Mouse (Mus musculus) MEL (cell line): ENCODE data around the gene Prr30. TPM values are rescaled to one million over a fixed set of nuclear protein-coding genes. Genes with fewer than 3 reads are reported as not detected.

Experiments used
- DNase-seq: peaks from one replicate; pipeline ENCODE4 v3.0.0; 2011; ENCODE audit warnings: low read depth, low spot score
- H3K27ac ChIP-seq: 2 replicates; pipeline ENCODE4 v1.5.1; 2012; ENCODE audit warnings: low read depth, mild to moderate bottlenecking, control low read depth, low read length, moderate library complexity; ENCODE audit not compliant: control insufficient read depth
- H3K27me3 ChIP-seq, 2 experiments: fragments of 150-350 bp in 1 of 2; sonication (generic) in 1 of 2; 2 replicates each; pipeline ENCODE4 v1.6.1; 2012; ENCODE audit warnings: low read length in 2 of 2, mild to moderate bottlenecking in 2 of 2, improper control_type of control experiment in 1 of 2, moderate library complexity in 1 of 2; ENCODE audit not compliant: insufficient read depth in 2 of 2, control insufficient read depth in 1 of 2
- H3K36me3 ChIP-seq, 2 experiments: 2 replicates each; pipeline ENCODE4 v1.6.1; 2012 to 2014; ENCODE audit warnings: low read length in 2 of 2, improper control_type of control experiment in 1 of 2, inconsistent platforms in 1 of 2, mild to moderate bottlenecking in 1 of 2; ENCODE audit not compliant: insufficient read depth in 2 of 2, control insufficient read depth in 1 of 2
- H3K4me1 ChIP-seq, 2 experiments: fragments of 150-350 bp in 1 of 2; sonication (generic) in 1 of 2; 2 replicates each; pipeline ENCODE4 v1.6.1; 2012; ENCODE audit warnings: low read length in 2 of 2, improper control_type of control experiment in 1 of 2, mild to moderate bottlenecking in 1 of 2; ENCODE audit not compliant: insufficient read depth in 2 of 2, control insufficient read depth in 1 of 2
- H3K4me3 ChIP-seq, 2 experiments: fragments of 150-350 bp in 1 of 2; sonication (generic) in 1 of 2; 2 replicates each; pipeline ENCODE4 v1.5.1; 2012; ENCODE audit warnings: low read depth in 2 of 2, low read length in 2 of 2, mild to moderate bottlenecking in 2 of 2, moderate library complexity in 2 of 2, control low read depth in 1 of 2, improper control_type of control experiment in 1 of 2; ENCODE audit not compliant: control insufficient read depth in 1 of 2, insufficient read depth in 1 of 2
- H3K79me2 ChIP-seq: 2 replicates; pipeline ENCODE4 v1.6.1; 2012; ENCODE audit warnings: mild to moderate bottlenecking, low read length, moderate library complexity; ENCODE audit not compliant: control insufficient read depth, poor library complexity, insufficient read depth
- H3K9ac ChIP-seq: 2 replicates; pipeline ENCODE4 v1.6.1; 2012; ENCODE audit warnings: low read depth, mild to moderate bottlenecking, control low read depth, low read length, moderate library complexity; ENCODE audit not compliant: control insufficient read depth, poor library complexity, severe bottlenecking
- H3K9me3 ChIP-seq: fragments of 150-350 bp; sonication (generic); replicated peaks from 2 replicates; pipeline ENCODE4 v1.6.1; 2012; ENCODE audit warnings: mild to moderate bottlenecking, low read length, improper control_type of control experiment, moderate library complexity; ENCODE audit not compliant: insufficient read depth
- CHD1 ChIP-seq: IDR thresholded peaks from 2 replicates; pipeline ENCODE4 v1.6.1; 2012; ENCODE audit warnings: low read depth, mild to moderate bottlenecking, inconsistent platforms, low read length, improper control_type of control experiment
- CHD2 ChIP-seq: IDR thresholded peaks from 2 replicates; pipeline ENCODE4 v1.6.1; 2011; ENCODE audit warnings: low read length, improper control_type of control experiment
- E2F4 ChIP-seq: IDR thresholded peaks from 2 replicates; pipeline ENCODE4 v1.6.1; 2011; ENCODE audit warnings: low read depth, low read length, improper control_type of control experiment, borderline replicate concordance
- ELF1 ChIP-seq: IDR thresholded peaks from 2 replicates; pipeline ENCODE4 v1.6.1; 2014; ENCODE audit warnings: low read depth, mild to moderate bottlenecking, inconsistent platforms, low read length, improper control_type of control experiment, moderate library complexity
- EP300 ChIP-seq, 2 experiments: IDR thresholded peaks; 2 replicates each; pipeline ENCODE4 v1.6.1; 2011; ENCODE audit warnings: improper control_type of control experiment in 2 of 2, low read length in 2 of 2, low read depth in 1 of 2, mild to moderate bottlenecking in 1 of 2
- GABPA ChIP-seq: IDR thresholded peaks from 2 replicates; pipeline ENCODE4 v1.6.1; 2012; ENCODE audit warnings: low read depth, mild to moderate bottlenecking, inconsistent platforms, low read length, improper control_type of control experiment, moderate library complexity
- HCFC1 ChIP-seq: IDR thresholded peaks from 2 replicates; pipeline ENCODE4 v1.6.1; 2012; ENCODE audit warnings: low read depth, mild to moderate bottlenecking, inconsistent platforms, low read length, improper control_type of control experiment, moderate library complexity
- MAX ChIP-seq: IDR thresholded peaks from 2 replicates; pipeline ENCODE4 v1.6.1; 2011; ENCODE audit warnings: low read length, improper control_type of control experiment
- MEF2A ChIP-seq: IDR thresholded peaks from 2 replicates; pipeline ENCODE4 v1.6.1; 2014; ENCODE audit warnings: low read depth, mild to moderate bottlenecking, inconsistent platforms, low read length, improper control_type of control experiment; ENCODE audit not compliant: poor library complexity, insufficient replicate concordance, severe bottlenecking; ENCODE audit errors: extremely low read depth
- MXI1 ChIP-seq: IDR thresholded peaks from 2 replicates; pipeline ENCODE4 v1.6.1; 2011; ENCODE audit warnings: mild to moderate bottlenecking, low read depth, low read length, improper control_type of control experiment
- MYB ChIP-seq: IDR thresholded peaks from 2 replicates; pipeline ENCODE4 v1.6.1; 2011; ENCODE audit warnings: mild to moderate bottlenecking, low read depth, low read length, improper control_type of control experiment
- MYC ChIP-seq: IDR thresholded peaks from 2 replicates; pipeline ENCODE4 v1.6.1; 2011; ENCODE audit warnings: low read depth, mild to moderate bottlenecking, low read length, improper control_type of control experiment, moderate library complexity
- NELFE ChIP-seq: IDR thresholded peaks from 2 replicates; pipeline ENCODE4 v1.6.1; 2011; ENCODE audit warnings: low read depth, low read length, improper control_type of control experiment
- NRF1 ChIP-seq: IDR thresholded peaks from 2 replicates; pipeline ENCODE4 v1.6.1; 2014; ENCODE audit warnings: low read depth, mild to moderate bottlenecking, inconsistent platforms, low read length, improper control_type of control experiment, moderate library complexity; ENCODE audit not compliant: poor library complexity, insufficient read depth, severe bottlenecking
- POLR2AphosphoS2 ChIP-seq: IDR thresholded peaks from 2 replicates; pipeline ENCODE4 v1.6.1; 2011; ENCODE audit warnings: low read length, improper control_type of control experiment
- RAD21 ChIP-seq: IDR thresholded peaks from 2 replicates; pipeline ENCODE4 v1.6.1; 2011; ENCODE audit warnings: mild to moderate bottlenecking, low read depth, low read length, improper control_type of control experiment
- TCF12 ChIP-seq: IDR thresholded peaks from 2 replicates; pipeline ENCODE4 v1.6.1; 2014; ENCODE audit warnings: low read depth, mild to moderate bottlenecking, inconsistent platforms, low read length, improper control_type of control experiment, moderate library complexity
- UBTF ChIP-seq: IDR thresholded peaks from 2 replicates; pipeline ENCODE4 v1.6.1; 2012; ENCODE audit warnings: low read depth, mild to moderate bottlenecking, inconsistent platforms, low read length, improper control_type of control experiment, moderate library complexity, borderline replicate concordance; ENCODE audit not compliant: insufficient read depth
- USF1 ChIP-seq: IDR thresholded peaks from 2 replicates; pipeline ENCODE4 v1.6.1; 2014; ENCODE audit warnings: low read depth, mild to moderate bottlenecking, inconsistent platforms, low read length, improper control_type of control experiment, moderate library complexity
- polyA plus RNA-seq, 2 experiments: library from polyadenylated mRNA; stranded (reverse) in 1 of 2; unstranded in 1 of 2; fragments of >175 nt in 1 of 2; fragments of >200 nt in 1 of 2; gene quantifications; 2 replicates each; pipeline versions ENCODE4 v1.2.1 to v1.2.4; 2012; ENCODE audit warnings: low replicate concordance in 2 of 2, low read depth in 1 of 2; ENCODE audit not compliant: insufficient read length in 2 of 2, insufficient read depth in 1 of 2, missing spikeins in 1 of 2
- total RNA-seq: library from RNA; depleted of rRNA; stranded (reverse); fragments of 300-350 nt; gene quantifications from 2 replicates; pipeline ENCODE4 v1.2.3, GENCODE M21; 2012

The Prr30 gene
- total and polyA plus RNA-seq, 3 experiments: not detected

GRCm38 (mm10) chr14:101222319-101222718 lies 22.2 kb upstream of the Prr30 start:
- Histone ChIP-seq H3K79me2 (no peaks in the 10 kb centered on the region), H3K9ac (no peak overlapping the region), H3K9me3 (no peaks in the 10 kb centered on the region), H3K4me1 (no peaks in the 10 kb centered on the region), H3K27me3 (no peaks in the 10 kb centered on the region), H3K36me3 (no peaks in the 10 kb centered on the region), H3K4me3 (no peak overlapping the region), H3K27ac (no peak overlapping the region)
- DNase-seq: no peak
- TF ChIP-seq USF1 (no peak), MAX (no peak), E2F4 (no peak), POLR2AphosphoS2 (no peak), CHD1 (no peak), UBTF (no peak), MYC (no peak), RAD21 (no peak), CHD2 (no peak), MYB (no peak), TCF12 (no peak), MEF2A (no peak), GABPA (no peak), NELFE (no peak), ELF1 (no peak), EP300 (IDR thresholded peaks at IDR 0.05; ENCODE audit: low read depth in 1 of 2, low read length in 2 of 2) (no peak), HCFC1 (no peak)

GRCm38 (mm10) chr14:101172258-101172657 lies 27.9 kb downstream of the Prr30 start:
- Histone ChIP-seq H3K9ac (no peak overlapping the region), H3K36me3 (no peaks in the 10 kb centered on the region)
- TF ChIP-seq MXI1: no peak
- TF ChIP-seq TCF12: no peak
- TF ChIP-seq GABPA: no peak
- no peak for TF ChIP-seq NRF1
- no peak for TF ChIP-seq MEF2A
- TF ChIP-seq, all 39 proteins: peak for 0

More at GRCm38 (mm10) chr14:101172258-101172657, 27.9 kb downstream of the Prr30 start:
- Histone ChIP-seq H3K4me1 (no peaks in the 10 kb centered on the region), H3K79me2 (no peaks in the 10 kb centered on the region), H3K27ac (no peak overlapping the region), H3K4me3 (no peak overlapping the region), H3K27me3 (no peaks in the 10 kb centered on the region), H3K9me3 (no peaks in the 10 kb centered on the region)
- no peak for DNase-seq
